Mouse (Mus musculus): Measurements from ENCODE around the gene Gfod2.

Gfod2 gene

GRCm38 (mm10) chr8:105677891-105678290 lies 80.6 kb downstream of the Gfod2 start:
- peak; percentile 23 for DNase-seq (ENCODE audit: low read depth)

Measured in 416B (cell line).